Mouse (Mus musculus): ENCODE measurements around the gene Lzts2. TPM values are rescaled to one million over a fixed set of nuclear protein-coding genes. Genes with fewer than 3 reads are reported as not detected.

The Lzts2 gene
- total RNA-seq, 1 experiment: 31.9 TPM

DNA sequence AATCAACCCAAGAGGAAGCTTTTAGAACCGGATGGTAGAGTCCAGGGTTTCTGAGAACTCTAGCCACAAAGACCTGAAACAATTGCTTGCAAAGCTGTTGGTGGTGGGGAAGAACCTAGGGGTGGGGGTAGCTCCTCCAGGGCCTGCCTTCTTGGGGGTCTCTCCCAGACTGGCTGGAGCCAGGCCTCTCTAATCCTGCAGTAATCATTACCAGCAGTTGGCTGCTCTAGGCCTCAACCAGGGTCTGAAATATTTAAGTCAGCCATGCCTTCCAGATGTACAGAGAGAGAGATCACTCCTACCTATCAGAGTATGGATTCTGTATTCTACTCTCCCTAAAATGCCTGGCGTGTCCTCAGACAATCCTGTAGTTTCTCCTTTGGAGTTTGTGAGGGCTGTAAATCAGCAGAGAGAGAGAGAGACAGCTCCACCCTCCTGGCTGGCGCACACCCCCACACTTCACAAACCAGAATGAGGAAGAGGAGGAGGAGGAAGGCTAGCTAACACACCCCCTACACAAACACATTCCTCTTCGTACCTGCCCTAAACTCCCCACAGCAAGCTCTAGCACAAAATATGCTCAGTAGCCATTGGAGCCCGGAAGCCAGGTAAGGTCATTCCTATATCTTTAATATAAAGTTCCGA is 511 bp upstream of the Lzts2 start:
- H3K36me3 ChIP-seq (ENCODE audit: control insufficient read depth, insufficient read depth, low read length, poor library complexity, severe bottlenecking): peaks cover 28% of the 10 kb centered on the region
- no peaks in the 10 kb centered on the region for H3K9me3 ChIP-seq (ENCODE audit: control insufficient read depth, insufficient read depth, low read depth, low read length)
- in situ Hi-C loops (cut with MboI; ENCODE audit: low sequenced_read_pairs in 2 of 2, unreplicated experiment in 2 of 2): no loop called here
- 0 out of 2 replicates have a peak overlapping the region, but pooled peaks have one; percentile 9 for H3K27ac ChIP-seq (ENCODE audit: insufficient read depth, low read depth, low read length, poor library complexity, severe bottlenecking)
- no peak overlapping the region for H3K4me3 ChIP-seq (ENCODE audit: insufficient read depth in 1 of 2, low read depth in 1 of 2, low read length in 2 of 2, poor library complexity in 1 of 2, severe bottlenecking in 1 of 2)
- peaks cover 12 to 17% of the 10 kb centered on the region in 2 experiments for H3K4me1 ChIP-seq (ENCODE audit: control insufficient read depth in 2 of 2, insufficient read depth in 2 of 2, low read length in 2 of 2, poor library complexity in 1 of 2)
- DNase-seq (ENCODE audit: low read depth, low spot score): no peak
- H3K9ac ChIP-seq (ENCODE audit: insufficient read depth, low read depth, low read length, poor library complexity, severe bottlenecking): no peak overlapping the region
- TF ChIP-seq ZC3H11A (IDR thresholded peaks at IDR 0.05; ENCODE audit: borderline replicate concordance, low read depth, low read length) (no peak), MAFK (IDR thresholded peaks at IDR 0.05; ENCODE audit: insufficient read depth, low read depth, low read length) (no peak), CHD2 (IDR thresholded peaks at IDR 0.05; ENCODE audit: low read depth, low read length) (no peak), ZNF384 (IDR thresholded peaks at IDR 0.05; ENCODE audit: low read depth, low read length) (no peak), HCFC1 (IDR thresholded peaks at IDR 0.05; ENCODE audit: borderline replicate concordance, insufficient read depth, low read length) (no peak)

DNA sequence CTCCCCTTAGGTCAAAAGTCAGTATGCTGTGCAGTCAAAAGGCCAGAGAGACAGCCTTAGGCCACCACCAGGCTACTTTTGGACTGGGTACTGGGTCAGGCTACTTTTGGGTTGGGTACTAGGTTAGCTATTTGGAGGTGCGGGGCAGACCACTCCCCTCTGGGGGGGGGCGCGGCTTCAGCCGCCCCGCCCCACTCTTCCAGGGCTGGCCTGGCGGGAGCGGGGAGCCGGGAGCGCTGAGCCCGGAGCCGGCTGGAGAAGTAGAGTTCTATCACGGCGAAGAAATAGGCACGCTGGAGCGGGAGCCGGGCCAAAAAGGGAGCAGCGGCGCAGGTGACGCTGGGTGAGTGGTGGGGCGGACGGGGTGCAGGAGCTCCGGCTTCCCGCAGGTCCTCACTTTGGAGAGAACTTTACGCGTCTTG is 778 bp downstream of the Lzts2 start:
- Histone ChIP-seq H3K36me3 (ENCODE audit: control insufficient read depth, insufficient read depth, low read length, poor library complexity, severe bottlenecking) (peaks cover 20% of the 10 kb centered on the region), H3K4me3 (ENCODE audit: insufficient read depth in 1 of 2, low read depth in 1 of 2, low read length in 2 of 2, poor library complexity in 1 of 2, severe bottlenecking in 1 of 2) (peak overlapping the region; percentile 72 to 76), H3K9me3 (ENCODE audit: control insufficient read depth, insufficient read depth, low read depth, low read length) (no peaks in the 10 kb centered on the region), H3K9ac (ENCODE audit: insufficient read depth, low read depth, low read length, poor library complexity, severe bottlenecking) (peak overlapping the region; percentile 68), H3K4me1 (ENCODE audit: control insufficient read depth in 2 of 2, insufficient read depth in 2 of 2, low read length in 2 of 2, poor library complexity in 1 of 2) (peaks cover 14 to 17% of the 10 kb centered on the region in 2 experiments), H3K27ac (ENCODE audit: insufficient read depth, low read depth, low read length, poor library complexity, severe bottlenecking) (peak overlapping the region; percentile 57)
- TF ChIP-seq MAFK (IDR thresholded peaks at IDR 0.05; ENCODE audit: insufficient read depth, low read depth, low read length): no peak
- no peak for DNase-seq (ENCODE audit: low read depth, low spot score)
- in situ Hi-C loops (cut with MboI; ENCODE audit: low sequenced_read_pairs in 2 of 2, unreplicated experiment in 2 of 2): no loop called here

DNA sequence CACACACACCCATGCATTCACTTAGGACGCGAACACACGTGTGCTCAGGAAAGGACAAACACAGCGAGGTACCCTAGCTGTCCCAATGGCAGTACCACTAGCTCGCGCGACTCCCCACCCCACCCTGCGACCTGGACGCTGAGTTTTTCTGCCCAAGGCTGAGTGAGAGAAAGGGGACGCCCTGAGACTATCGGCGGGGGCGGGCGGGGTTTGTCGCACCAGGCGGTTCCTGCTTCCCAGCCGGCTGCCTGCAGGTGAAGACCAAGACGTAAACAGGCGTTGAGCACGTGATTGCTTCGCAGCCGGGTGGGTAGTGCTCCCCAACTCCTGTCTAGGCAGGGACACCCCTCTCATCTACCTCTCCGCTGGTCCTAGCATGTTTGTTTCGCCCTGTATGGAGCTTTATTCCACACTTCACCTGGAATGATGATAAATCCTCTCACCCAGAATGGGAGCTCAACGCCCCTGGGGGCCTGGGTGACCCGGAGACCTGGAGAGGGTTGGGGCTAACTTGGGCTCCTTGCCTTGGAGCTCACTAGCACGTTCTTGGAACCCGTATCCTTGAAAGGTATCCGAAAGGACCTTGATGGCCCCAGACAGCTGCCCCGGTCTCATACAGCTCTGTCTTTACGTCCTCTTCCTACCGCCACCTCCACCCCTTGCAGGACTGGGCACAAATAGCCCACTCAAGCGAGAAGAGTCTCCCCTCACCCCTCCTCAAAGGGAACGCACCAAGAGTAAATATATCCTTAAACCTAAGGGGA is 1.5 kb downstream of the Lzts2 start:
- in situ Hi-C loops (cut with MboI; ENCODE audit: low sequenced_read_pairs in 2 of 2, unreplicated experiment in 2 of 2): no loop called here
- Histone ChIP-seq H3K27ac (ENCODE audit: insufficient read depth, low read depth, low read length, poor library complexity, severe bottlenecking) (peak overlapping the region; percentile 57; the same call in 1 of the 2 replicates), H3K9ac (ENCODE audit: insufficient read depth, low read depth, low read length, poor library complexity, severe bottlenecking) (peak overlapping the region; percentile 68), H3K4me3 (ENCODE audit: insufficient read depth in 1 of 2, low read depth in 1 of 2, low read length in 2 of 2, poor library complexity in 1 of 2, severe bottlenecking in 1 of 2) (peak overlapping the region; percentile 72 to 76), H3K36me3 (ENCODE audit: control insufficient read depth, insufficient read depth, low read length, poor library complexity, severe bottlenecking) (peaks cover 13% of the 10 kb centered on the region), H3K4me1 (ENCODE audit: control insufficient read depth in 2 of 2, insufficient read depth in 2 of 2, low read length in 2 of 2, poor library complexity in 1 of 2) (peaks cover 17 to 18% of the 10 kb centered on the region in 2 experiments), H3K9me3 (ENCODE audit: control insufficient read depth, insufficient read depth, low read depth, low read length) (no peaks in the 10 kb centered on the region)
- TF ChIP-seq MAFK (IDR thresholded peaks at IDR 0.05; ENCODE audit: insufficient read depth, low read depth, low read length): no peak
- no peak for DNase-seq (ENCODE audit: low read depth, low spot score)

DNA sequence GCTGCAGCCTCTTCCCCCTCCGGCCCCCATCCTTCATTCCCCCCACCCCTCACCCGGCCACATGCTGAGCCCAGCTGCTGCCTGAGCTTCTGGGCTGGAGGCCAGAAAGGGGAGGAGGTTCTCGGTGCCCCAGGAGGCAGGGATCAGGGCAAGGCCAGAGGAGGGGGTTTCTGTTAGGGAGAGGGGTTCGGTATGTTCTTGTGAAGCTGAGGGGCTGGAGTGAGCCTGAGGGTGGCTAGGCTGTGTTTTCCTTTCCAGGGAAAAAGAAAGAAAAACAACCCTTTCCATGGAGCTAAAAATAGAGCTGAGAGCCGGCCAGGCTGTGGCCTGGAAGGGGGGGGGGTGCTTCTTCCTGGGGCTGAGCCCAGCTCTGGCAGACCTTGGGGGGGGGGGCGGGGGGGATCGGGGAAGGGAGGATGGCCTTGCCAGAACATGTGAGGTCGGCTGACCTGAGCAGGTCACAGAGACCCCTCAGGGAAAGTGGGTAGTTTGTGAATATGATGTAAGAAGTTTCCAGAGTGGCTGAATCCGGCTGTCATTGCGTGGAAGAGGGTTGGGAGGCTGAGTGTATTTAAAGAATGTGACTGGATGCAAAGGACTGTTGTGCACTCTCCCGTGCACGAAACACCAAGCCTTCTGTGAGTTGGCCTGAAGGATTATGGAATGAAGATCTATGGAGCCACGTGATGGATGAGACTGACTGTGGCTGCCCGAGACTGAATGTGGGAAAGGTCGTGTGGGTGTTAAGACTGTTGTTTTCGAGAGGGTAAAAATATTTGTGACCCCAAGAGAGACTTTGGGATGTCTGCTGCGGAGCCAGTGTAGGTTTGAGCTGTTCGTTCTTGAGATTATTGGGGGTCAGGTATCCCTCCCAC is 2.4 kb downstream of the Lzts2 start:
- H3K27ac ChIP-seq (ENCODE audit: insufficient read depth, low read depth, low read length, poor library complexity, severe bottlenecking): 0 out of 2 replicates have a peak overlapping the region, but pooled peaks have one; percentile 19
- no peaks in the 10 kb centered on the region for H3K9me3 ChIP-seq (ENCODE audit: control insufficient read depth, insufficient read depth, low read depth, low read length)
- peaks cover 17 to 19% of the 10 kb centered on the region in 2 experiments for H3K4me1 ChIP-seq (ENCODE audit: control insufficient read depth in 2 of 2, insufficient read depth in 2 of 2, low read length in 2 of 2, poor library complexity in 1 of 2)
- peak overlapping the region; percentile 72 to 76 for H3K4me3 ChIP-seq (ENCODE audit: insufficient read depth in 1 of 2, low read depth in 1 of 2, low read length in 2 of 2, poor library complexity in 1 of 2, severe bottlenecking in 1 of 2)
- no peak for DNase-seq (ENCODE audit: low read depth, low spot score)
- in situ Hi-C loops (cut with MboI; ENCODE audit: low sequenced_read_pairs in 2 of 2, unreplicated experiment in 2 of 2): no loop called here
- H3K9ac ChIP-seq (ENCODE audit: insufficient read depth, low read depth, low read length, poor library complexity, severe bottlenecking): peak overlapping the region; percentile 2
- peaks cover 8% of the 10 kb centered on the region for H3K36me3 ChIP-seq (ENCODE audit: control insufficient read depth, insufficient read depth, low read length, poor library complexity, severe bottlenecking)
- no peak for TF ChIP-seq ZNF384 (IDR thresholded peaks at IDR 0.05; ENCODE audit: low read depth, low read length)
- TF ChIP-seq HCFC1 (IDR thresholded peaks at IDR 0.05; ENCODE audit: borderline replicate concordance, insufficient read depth, low read length): no peak
- no peak for TF ChIP-seq CHD2 (IDR thresholded peaks at IDR 0.05; ENCODE audit: low read depth, low read length)
- TF ChIP-seq MAFK (IDR thresholded peaks at IDR 0.05; ENCODE audit: insufficient read depth, low read depth, low read length): no peak
- no peak for TF ChIP-seq ZC3H11A (IDR thresholded peaks at IDR 0.05; ENCODE audit: borderline replicate concordance, low read depth, low read length)

All from ES-E14 (cell line).